Mouse (Mus musculus): ENCODE measurements around the gene Syne1.

GRCm38 (mm10) chr10:5437766-5438165 lies 113.5 kb downstream of the Syne1 start:
- TF ChIP-seq CTCF (IDR thresholded peaks at IDR 0.05; ENCODE audit: low read depth, low read length) (no peak), GATA1 (IDR thresholded peaks at IDR 0.05; ENCODE audit: borderline replicate concordance, low read length) (no peak), POLR2AphosphoS5 (IDR thresholded peaks at IDR 0.05; ENCODE audit: insufficient replicate concordance, low read depth, low read length) (no peak), TAL1 (conservative IDR thresholded peaks at IDR 0.05; ENCODE audit: low read depth, low read length) (no peak)

Measured in G1E (cell line).